Mouse (Mus musculus) urinary bladder, postnatal 25 days (tissue): ENCODE measurements around the gene Nodal.

Source experiments
- DNase-seq: peaks from one replicate; pipeline ENCODE4 v3.0.0; 2022; ENCODE audit warnings: low spot score

Nodal gene

GRCm38 (mm10) chr10:61417672-61418071 lies at the start of gene Nodal:
Gene Nodal (plus strand): TSS chr10:61417972.
- no peak for DNase-seq

DNA sequence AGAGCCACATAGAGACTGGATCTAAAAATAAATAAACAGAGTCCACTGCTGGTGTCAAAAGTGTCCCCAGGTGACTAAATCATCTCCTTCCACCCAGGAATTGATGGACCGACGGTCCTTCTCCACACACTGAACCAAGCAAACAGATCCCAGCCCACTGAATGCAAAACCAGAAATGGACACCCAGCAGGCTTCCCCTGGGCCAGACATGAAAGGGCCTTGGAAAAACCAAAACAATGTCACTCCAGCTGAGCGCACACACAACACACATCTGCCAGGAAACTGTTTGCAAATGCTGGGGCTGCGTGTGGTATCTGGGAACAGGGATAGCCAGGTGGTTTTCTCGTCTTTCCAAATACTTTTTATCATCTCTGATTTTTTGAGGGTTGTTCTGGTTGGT lies 48.0 kb upstream of the Nodal start:
- DNase-seq = no peak

- no peak for DNase-seq
Observed at GRCm38 (mm10) chr10:61370273-61370979, 47.3 kb upstream of the Nodal start.

- no peak for DNase-seq
Observed at GRCm38 (mm10) chr10:61371884-61372584, 45.7 kb upstream of the Nodal start.

DNA sequence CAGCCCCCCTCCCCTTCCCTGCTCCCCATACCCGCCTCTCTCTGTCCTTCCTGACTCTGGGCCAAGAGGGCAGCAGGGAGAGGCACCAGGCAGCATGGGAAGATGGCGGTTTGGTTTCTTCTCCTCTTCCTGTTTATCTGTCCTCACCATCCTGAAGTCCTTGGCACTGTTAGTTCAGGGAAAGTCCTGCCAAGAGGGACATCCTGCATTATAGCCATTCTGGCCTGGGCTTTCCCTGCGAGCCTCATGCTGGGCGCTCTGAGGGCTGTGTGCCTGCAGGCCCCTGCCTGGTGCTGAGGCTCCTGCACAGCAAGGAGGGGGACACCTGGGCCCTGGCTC lies 45.2 kb upstream of the Nodal start:
- no peak for DNase-seq

DNA sequence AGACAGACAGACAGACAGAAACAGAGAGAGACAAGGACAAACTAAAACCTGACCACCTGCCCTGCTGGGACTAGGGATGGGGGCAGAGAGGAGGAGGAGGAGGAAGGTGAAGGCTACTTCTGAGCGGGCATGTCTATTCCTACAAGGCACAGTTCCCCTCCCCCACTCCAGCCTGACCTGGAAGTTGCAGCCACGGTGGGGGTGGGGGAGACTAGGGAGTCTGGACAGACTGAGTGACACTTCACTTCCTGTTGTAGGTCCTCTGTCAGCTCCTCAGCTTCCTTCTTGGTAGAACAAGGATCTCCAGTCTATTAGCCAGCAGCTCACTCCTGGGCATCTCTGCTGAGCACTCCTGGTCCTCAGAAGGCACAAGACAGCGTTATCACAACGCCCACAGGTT lies 43.7 kb upstream of the Nodal start:
- DNase-seq = no peak

DNA sequence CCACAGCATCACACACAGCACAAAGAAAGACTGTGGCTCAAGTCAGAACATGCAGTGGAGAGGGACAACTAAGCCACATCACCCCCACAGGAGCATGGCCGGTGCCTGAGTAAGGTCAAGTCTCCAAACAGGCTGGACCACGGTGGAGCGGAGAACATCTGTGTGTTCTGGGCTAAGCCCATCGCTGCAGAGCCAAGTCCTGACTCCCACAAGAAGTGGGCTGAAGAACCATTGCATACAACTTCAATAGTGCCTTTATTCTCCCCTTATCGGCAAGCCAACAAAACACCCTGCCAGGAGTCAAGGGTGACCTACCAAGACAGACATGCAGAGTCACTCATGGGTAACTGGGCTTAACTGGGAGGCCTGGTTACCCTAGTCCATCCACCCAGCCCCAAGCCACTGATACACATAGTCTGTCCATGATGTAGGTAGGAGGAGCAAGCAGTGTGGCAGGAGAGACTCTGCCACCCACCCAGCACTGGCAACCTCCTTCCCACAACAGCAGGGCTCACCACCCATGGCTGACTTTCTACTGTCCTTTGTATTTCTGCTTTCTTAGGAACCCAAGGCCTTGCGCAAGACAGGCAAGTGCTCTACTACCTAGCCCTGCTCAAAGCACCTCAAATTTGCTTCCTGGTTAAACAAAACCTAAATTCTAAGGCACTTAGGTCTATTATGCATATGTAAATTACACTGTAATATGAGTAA lies 42.8 kb upstream of the Nodal start:
- DNase-seq = no peak

DNA sequence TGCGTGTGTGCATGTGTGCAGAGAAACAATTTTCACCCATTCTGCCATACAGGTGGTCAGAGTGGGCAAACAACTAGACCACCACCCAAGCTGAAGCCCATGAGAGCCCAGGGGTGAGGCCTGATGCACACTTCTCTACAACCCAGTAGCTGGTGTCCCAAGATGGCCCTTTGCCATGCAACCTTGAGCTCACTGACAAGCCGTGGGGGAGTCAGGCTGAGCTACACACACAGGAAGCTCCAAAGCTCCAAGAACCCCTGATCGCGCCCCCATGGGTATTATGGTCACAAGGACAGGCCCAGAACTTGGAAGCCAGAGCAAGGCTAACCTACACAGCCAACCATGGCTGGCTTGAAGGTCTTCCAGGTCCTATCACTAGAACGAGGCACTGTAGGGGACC lies 39.7 kb upstream of the Nodal start:
- no peak for DNase-seq

DNA sequence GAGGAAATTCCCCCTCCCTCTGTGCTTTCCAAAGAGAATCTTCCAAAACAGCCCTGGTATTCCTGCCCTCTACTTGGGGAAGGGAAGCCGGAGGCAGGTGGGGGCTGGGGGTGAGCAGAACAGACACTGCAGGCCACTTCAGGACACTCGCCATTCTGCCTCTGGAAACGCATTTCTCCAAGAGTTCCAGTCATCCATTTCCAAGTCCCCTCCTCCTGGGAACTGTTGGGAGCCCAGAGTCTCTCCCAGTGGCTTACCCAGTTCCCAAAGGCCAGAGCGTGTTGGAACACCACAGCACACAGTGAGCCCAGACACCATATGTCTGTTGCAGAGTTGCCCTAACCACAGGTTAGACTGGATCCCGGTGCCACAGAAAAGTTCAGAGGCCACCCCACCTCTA lies 39.1 kb upstream of the Nodal start:
- DNase-seq = no peak

GRCm38 (mm10) chr10:61379340-61380040 lies 38.3 kb upstream of the Nodal start:
- no peak for DNase-seq

GRCm38 (mm10) chr10:61380186-61380585 lies 37.6 kb upstream of the Nodal start:
- no peak for DNase-seq

GRCm38 (mm10) chr10:61381823-61382222 lies 35.9 kb upstream of the Nodal start:
- no peak for DNase-seq

- no peak for DNase-seq
Observed at GRCm38 (mm10) chr10:61382281-61382731, 35.5 kb upstream of the Nodal start.

DNA sequence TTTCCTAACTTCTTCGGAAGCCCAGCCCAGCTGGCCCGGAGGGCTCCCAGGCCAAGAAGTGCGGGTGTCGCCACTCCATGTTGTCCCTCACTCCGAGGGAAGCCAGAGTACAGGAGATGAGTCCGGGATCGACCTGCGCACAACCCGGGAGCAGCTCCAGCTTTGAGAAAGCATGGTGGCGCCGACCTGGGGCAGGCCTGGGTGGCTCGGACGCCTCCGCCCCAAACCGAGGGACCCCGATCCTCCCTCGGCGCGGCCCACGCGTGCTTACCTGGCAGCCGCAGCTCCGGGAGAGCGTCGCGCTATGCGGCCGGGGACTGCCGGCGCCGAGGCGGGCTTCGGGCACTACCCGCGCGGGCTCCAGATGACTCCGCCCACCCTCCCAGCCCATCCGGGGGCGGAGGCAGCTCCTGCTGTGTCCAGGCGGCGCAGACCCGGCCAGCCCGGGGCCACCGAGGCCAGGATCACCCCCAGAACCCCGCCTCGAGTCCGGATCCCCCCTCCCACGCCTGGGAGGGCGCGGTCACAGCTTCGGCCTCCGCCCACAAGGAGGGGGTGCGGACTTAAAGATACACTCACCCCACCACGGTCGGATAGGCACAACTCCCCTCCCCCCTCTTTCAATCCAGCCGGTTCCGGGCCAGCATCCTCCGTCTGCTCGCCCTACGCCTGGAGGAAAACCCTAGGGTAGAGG lies 34.6 kb upstream of the Nodal start, which contains the start of gene Pald1:
TSS of gene Pald1 (minus strand) at position 510 of the 694 bp plus-strand sequence.
- DNase-seq = peak; percentile 55

GRCm38 (mm10) chr10:61383715-61384047 lies 34.1 kb upstream of the Nodal start:
- no peak for DNase-seq

- DNase-seq = no peak
Observed at GRCm38 (mm10) chr10:61385174-61385573, 32.6 kb upstream of the Nodal start.

DNA sequence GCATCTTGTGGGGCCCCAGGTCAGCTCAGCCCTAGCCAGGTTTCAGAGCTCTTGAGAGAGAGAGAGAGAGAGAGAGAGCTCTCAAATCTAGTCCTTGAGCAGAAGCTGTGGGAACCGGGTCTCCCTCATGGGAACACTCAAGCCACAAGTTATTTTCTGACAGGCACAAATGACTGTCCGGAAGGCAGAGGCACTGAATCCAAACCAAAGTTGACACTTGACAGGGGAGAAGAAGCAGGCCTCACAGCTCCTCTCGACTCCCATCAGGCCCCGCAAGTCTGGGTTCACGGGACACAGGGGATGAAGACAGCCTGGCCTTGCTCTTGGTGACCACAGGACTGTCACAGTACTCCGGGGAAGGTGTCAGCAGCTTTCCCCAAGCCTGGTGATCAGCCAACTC lies 31.5 kb upstream of the Nodal start:
- DNase-seq = no peak

DNA sequence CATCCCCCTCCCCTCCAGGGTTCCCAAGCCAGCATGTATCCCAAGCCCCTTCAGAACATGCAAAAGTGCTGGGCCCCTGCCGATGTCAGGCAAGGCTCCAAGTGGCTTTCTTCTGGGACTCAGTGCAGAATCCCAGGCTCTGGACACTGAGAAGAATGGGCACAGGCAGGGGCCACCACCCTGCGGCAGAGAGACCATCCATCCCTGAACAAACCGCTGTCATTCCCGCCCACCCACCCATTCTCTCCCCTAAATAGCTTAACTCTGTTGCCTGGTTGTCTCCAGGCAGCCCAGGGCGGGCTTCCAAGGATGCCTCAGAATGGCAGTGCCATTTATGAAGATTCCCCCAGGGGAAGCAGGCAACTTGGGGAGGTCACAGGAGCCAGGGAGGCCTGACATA lies 28.8 kb upstream of the Nodal start:
- DNase-seq = no peak

- DNase-seq = no peak
Observed at GRCm38 (mm10) chr10:61390148-61390547, 27.6 kb upstream of the Nodal start.

DNA sequence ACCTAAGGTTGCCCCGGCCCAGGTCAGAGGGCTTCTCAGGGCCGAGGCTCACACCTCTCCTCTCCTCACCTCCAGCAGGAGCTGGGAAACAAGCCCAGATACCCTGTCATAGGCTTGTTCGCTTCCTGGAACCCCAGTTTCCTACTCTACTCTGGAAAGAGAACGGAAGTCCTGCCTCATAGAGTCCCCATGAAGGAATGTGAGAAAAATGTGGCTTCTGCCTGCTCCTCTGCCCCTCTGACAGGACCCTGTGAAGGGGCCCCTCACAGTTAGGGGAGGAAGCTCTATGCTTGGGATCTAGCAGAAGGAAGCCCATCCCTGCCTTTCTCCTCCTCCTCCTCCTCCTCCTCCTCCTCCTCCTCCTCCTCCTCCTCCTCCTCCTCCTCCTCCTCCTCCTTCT lies 25.2 kb upstream of the Nodal start:
- DNase-seq = no peak

DNA sequence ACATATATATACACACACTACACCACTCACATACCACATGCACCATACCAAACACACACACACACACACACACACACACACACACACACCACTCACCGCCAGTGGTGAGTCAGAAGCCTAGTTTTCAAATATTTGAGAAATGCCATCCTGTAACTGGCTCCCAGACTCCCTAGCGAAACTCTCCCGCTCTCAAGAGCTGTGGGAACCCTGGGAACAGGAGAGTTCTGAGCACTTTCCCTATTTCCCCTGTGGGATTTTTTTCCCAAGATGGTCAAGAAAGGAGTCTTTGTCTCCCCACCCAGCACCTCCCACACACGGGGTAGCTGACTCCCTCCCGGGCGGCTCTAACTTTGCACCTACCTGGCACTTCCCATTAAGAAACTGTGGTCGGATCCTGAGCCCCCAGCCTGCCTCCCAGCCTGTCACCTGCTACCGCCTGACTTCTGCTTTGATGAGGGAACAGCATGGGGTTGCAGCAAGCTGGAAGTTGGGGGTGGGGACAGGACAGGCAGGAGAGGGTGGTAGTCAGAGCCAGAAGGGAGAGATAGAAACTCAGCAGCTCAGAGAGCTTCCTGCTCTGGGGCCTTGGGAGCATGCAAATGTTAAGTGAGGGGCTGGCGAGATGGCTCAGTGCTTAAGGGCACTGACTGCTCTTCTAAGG lies 23.2 kb upstream of the Nodal start:
- no peak for DNase-seq
